Mouse (Mus musculus) ES-Bruce4 (cell line): ENCODE measurements around the gene Mycbp2. TPM values are rescaled to one million over a fixed set of nuclear protein-coding genes. Genes with fewer than 3 reads are reported as not detected.

Source experiments
- H3K27ac ChIP-seq: 2 replicates; pipeline ENCODE4 v1.5.1; 2012; ENCODE audit warnings: low read length, inconsistent platforms; ENCODE audit not compliant: insufficient read depth
- H3K27me3 ChIP-seq: 2 replicates; pipeline ENCODE4 v1.6.1; 2012; ENCODE audit warnings: mild to moderate bottlenecking, low read length, inconsistent platforms; ENCODE audit not compliant: control insufficient read depth, poor library complexity, insufficient read depth, severe bottlenecking
- H3K36me3 ChIP-seq: 2 replicates; pipeline ENCODE4 v1.6.1; 2012; ENCODE audit warnings: inconsistent platforms, mild to moderate bottlenecking, low read length, moderate library complexity; ENCODE audit not compliant: control insufficient read depth, poor library complexity, insufficient read depth, severe bottlenecking
- H3K4me1 ChIP-seq: one replicate; pipeline ENCODE4 v1.8.1; 2011; ENCODE audit warnings: low read length; ENCODE audit not compliant: control insufficient read depth, insufficient read depth
- H3K4me3 ChIP-seq: 2 replicates; pipeline ENCODE4 v1.5.1; 2011; ENCODE audit warnings: low read depth, mild to moderate bottlenecking, low read length
- H3K9ac ChIP-seq: 2 replicates; pipeline ENCODE4 v1.6.1; 2012; ENCODE audit warnings: low read depth, mild to moderate bottlenecking, inconsistent platforms; ENCODE audit not compliant: poor library complexity, severe bottlenecking
- H3K9me3 ChIP-seq: replicated peaks from 2 replicates; pipeline ENCODE4 v1.6.1; 2012; ENCODE audit warnings: mild to moderate bottlenecking, low read length, inconsistent platforms; ENCODE audit not compliant: control insufficient read depth, poor library complexity, insufficient read depth, severe bottlenecking
- CTCF ChIP-seq: IDR thresholded peaks from one replicate; pipeline ENCODE4 v1.8.1; 2011; ENCODE audit warnings: low read depth, low read length
- EP300 ChIP-seq: IDR thresholded peaks from 2 replicates; pipeline ENCODE4 v1.6.1; 2011; ENCODE audit warnings: low read depth, low read length; ENCODE audit not compliant: insufficient read depth
- POLR2A ChIP-seq: IDR thresholded peaks from one replicate; pipeline ENCODE4 v1.8.1; 2011; ENCODE audit warnings: low read length; ENCODE audit not compliant: insufficient read depth
- polyA plus RNA-seq: library from polyadenylated mRNA; stranded (reverse); fragments of >200 nt; gene quantifications from 2 replicates; pipeline ENCODE4 v1.2.4, GENCODE M21; 2011; ENCODE audit warnings: low read depth; ENCODE audit not compliant: missing spikeins, insufficient read depth, insufficient read length

Gene Mycbp2
- polyA plus RNA-seq, result 45.7 and 51.6 TPM in 2 replicates

GRCm38 (mm10) chr14:103346729-103347505 lies at the start of gene Mycbp2:
TSS of gene Mycbp2 (minus strand) at chr14:103346814.
- peak within 1 kb of the TSS; percentile 68 for H3K9ac ChIP-seq

DNA sequence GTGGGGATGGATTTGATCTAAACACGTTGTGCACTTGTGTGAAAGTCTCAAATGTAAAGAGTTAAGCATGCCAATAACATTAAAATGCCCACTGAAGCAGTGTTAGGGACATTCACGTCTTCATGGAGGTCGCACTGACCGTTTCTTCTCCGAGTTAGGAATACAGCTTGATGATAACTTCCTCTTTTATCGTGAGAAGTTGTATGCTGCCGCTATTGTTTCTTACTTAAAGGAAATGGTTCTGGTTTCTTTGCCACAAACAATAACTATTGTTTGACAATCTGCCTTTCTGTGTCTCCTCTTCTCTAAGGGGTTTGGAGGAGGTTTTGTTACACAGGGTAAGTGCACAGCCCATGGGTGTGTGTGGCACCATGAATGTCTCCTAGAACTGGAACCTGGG lies 45.8 kb upstream of the Mycbp2 start:
- Histone ChIP-seq H3K27ac (no peak overlapping the region), H3K36me3 (no peaks in the 10 kb centered on the region), H3K27me3 (no peaks in the 10 kb centered on the region), H3K4me1 (no peaks in the 10 kb centered on the region), H3K9ac (no peak overlapping the region), H3K4me3 (no peak overlapping the region), H3K9me3 (no peaks in the 10 kb centered on the region)
- no peak for TF ChIP-seq CTCF
- TF ChIP-seq EP300, result no peak
- TF ChIP-seq POLR2A, result no peak

More at GRCm38 (mm10) chr14:103346729-103347505, at the start of gene Mycbp2:
- Histone ChIP-seq H3K27me3 (no peaks in the 10 kb centered on the region), H3K27ac (no peak within 1 kb of the TSS), H3K36me3 (no peaks in the 10 kb centered on the region), H3K4me1 (no peaks in the 10 kb centered on the region), H3K4me3 (peak within 1 kb of the TSS; percentile 88), H3K9me3 (no peaks in the 10 kb centered on the region)
- TF ChIP-seq EP300 (peak; percentile 38; the same call in 1 of the 2 replicates), POLR2A (no peak), CTCF (no peak)

DNA sequence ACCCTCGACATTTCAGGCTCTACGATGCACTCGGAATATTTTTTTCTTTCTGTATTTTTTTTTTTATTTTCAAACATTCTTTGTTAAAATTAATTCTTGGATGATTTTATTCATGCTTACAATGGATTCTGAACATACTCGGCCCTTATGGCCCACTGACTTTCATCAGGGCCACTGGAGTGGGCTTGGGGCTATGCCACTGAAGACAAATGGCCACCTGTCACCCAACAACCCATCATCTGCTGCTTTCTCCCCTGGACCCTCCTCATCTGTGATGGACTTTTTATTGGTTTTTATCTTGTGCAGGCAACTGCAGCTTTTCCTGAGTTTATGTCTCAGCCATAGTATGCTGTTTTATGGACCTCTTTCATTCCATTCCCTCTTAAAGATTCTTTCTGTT lies 40.8 kb upstream of the Mycbp2 start:
- Histone ChIP-seq H3K4me3 (no peak overlapping the region), H3K27ac (no peak overlapping the region), H3K9me3 (no peaks in the 10 kb centered on the region), H3K36me3 (no peaks in the 10 kb centered on the region), H3K4me1 (no peaks in the 10 kb centered on the region), H3K27me3 (no peaks in the 10 kb centered on the region), H3K9ac (no peak overlapping the region)
- TF ChIP-seq EP300, result no peak
- TF ChIP-seq CTCF, result no peak
- no peak for TF ChIP-seq POLR2A

GRCm38 (mm10) chr14:103386871-103387270 lies 40.3 kb upstream of the Mycbp2 start:
- no peak overlapping the region for H3K9ac ChIP-seq
- no peak overlapping the region for H3K4me3 ChIP-seq
- no peaks in the 10 kb centered on the region for H3K36me3 ChIP-seq
- TF ChIP-seq EP300, result no peak
- TF ChIP-seq CTCF, result no peak
- TF ChIP-seq POLR2A, result no peak
- H3K9me3 ChIP-seq, result no peaks in the 10 kb centered on the region
- no peaks in the 10 kb centered on the region for H3K4me1 ChIP-seq
- H3K27ac ChIP-seq, result no peak overlapping the region
- no peaks in the 10 kb centered on the region for H3K27me3 ChIP-seq

DNA sequence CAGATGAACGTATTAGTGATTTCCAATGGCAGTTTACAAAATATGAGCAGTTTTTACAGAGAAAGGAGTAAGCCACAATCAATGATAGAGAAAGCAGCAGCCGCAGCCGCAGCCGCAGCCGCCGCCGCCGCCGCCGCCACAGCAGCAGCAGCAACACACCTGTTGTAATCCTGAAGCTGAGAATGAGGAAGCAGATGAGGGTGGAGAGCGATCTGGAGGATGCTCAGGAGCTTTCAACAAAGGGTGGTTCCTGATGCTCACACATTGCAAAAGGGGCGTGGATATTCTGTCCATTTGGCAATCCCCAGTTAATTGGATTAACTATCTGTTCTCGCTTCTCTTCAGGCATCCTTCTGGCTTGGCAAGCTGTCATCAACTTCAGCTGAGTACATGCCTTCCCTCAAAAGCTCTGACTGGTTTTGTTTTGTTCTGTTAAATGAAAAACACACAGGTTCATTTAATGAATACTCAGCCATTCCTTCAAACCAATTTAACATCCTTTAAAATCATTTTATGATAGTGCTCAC lies 38.5 kb upstream of the Mycbp2 start:
- H3K4me3 ChIP-seq, result no peak overlapping the region
- H3K9me3 ChIP-seq, result no peaks in the 10 kb centered on the region
- no peaks in the 10 kb centered on the region for H3K36me3 ChIP-seq
- H3K4me1 ChIP-seq, result no peaks in the 10 kb centered on the region
- TF ChIP-seq CTCF (no peak), POLR2A (no peak), EP300 (no peak)
- H3K27ac ChIP-seq, result no peak overlapping the region
- no peaks in the 10 kb centered on the region for H3K27me3 ChIP-seq
- H3K9ac ChIP-seq, result no peak overlapping the region

DNA sequence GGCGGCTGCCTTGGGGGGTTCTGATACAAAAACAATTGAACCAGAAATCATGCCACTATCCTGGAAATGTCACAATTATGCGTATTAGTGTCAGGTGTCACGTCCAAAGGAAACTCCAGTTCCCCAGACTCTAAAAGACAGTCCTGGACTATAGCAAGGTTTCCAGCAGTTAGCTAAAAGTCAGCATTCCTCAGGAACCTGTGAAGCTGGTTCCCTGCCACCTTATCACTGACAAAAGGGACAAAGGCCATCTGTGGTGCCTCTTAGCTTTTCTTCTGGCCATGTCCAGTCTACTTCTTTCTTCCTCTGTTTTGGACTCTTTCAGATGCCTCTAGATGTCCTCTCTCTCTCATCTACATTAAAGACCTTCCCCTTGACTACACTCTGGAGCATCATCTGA lies 32.1 kb upstream of the Mycbp2 start:
- H3K9ac ChIP-seq, result no peak overlapping the region
- H3K27ac ChIP-seq, result no peak overlapping the region
- H3K4me3 ChIP-seq, result no peak overlapping the region
- no peak for TF ChIP-seq CTCF
- TF ChIP-seq POLR2A, result no peak
- TF ChIP-seq EP300, result no peak
- no peaks in the 10 kb centered on the region for H3K27me3 ChIP-seq
- H3K9me3 ChIP-seq, result no peaks in the 10 kb centered on the region
- no peaks in the 10 kb centered on the region for H3K36me3 ChIP-seq
- H3K4me1 ChIP-seq, result no peaks in the 10 kb centered on the region
